Mouse (Mus musculus) stomach, postnatal 0 days (tissue): ENCODE measurements around the gene Fmo6. TPM values are rescaled to one million over a fixed set of nuclear protein-coding genes. Genes with fewer than 3 reads are reported as not detected.

Experiments
- ATAC-seq: fragments of 200-750 bp; cut with Nextera tagmentation; 2 replicates; pipeline ENCODE4 v1.8.0; 2017; ENCODE audit not compliant: low FRiP score, low TSS enrichment
- DNase-seq: peaks from one replicate; pipeline ENCODE4 v3.0.0-alpha.2; 2016; ENCODE audit warnings: low spot score
- H3K27ac ChIP-seq: fragments of 300-500 bp; sonication (generic); replicated peaks from 2 replicates; pipeline ENCODE4 v1.5.1; 2014; ENCODE audit warnings: mild to moderate bottlenecking, control low read depth
- H3K27me3 ChIP-seq: fragments of 300-500 bp; sonication (generic); 2 replicates; pipeline ENCODE4 v1.6.1; 2014; ENCODE audit warnings: low read length; ENCODE audit not compliant: control insufficient read depth, insufficient read depth
- H3K36me3 ChIP-seq: fragments of 300-500 bp; sonication (generic); 2 replicates; pipeline ENCODE4 v1.6.1; 2014; ENCODE audit warnings: low read length, mixed read lengths; ENCODE audit not compliant: control insufficient read depth, insufficient read depth
- H3K4me1 ChIP-seq: fragments of 300-500 bp; sonication (generic); replicated peaks from 2 replicates; pipeline ENCODE4 v1.6.1; 2014; ENCODE audit warnings: antibody characterized with exemption; ENCODE audit not compliant: control insufficient read depth, insufficient read depth
- H3K4me2 ChIP-seq: fragments of 300-500 bp; sonication (generic); replicated peaks from 2 replicates; pipeline ENCODE4 v1.6.1; 2014; ENCODE audit warnings: low read depth, mild to moderate bottlenecking, control low read depth, moderate library complexity
- H3K4me3 ChIP-seq: fragments of 300-500 bp; sonication (generic); 2 replicates; pipeline ENCODE4 v1.5.1; 2014; ENCODE audit warnings: low read depth, low read length, control low read depth
- H3K9ac ChIP-seq: fragments of 300-500 bp; sonication (generic); 2 replicates; pipeline ENCODE4 v1.6.1; 2014; ENCODE audit warnings: mild to moderate bottlenecking, low read length, control low read depth, mixed read lengths
- H3K9me3 ChIP-seq: fragments of 300-500 bp; sonication (generic); 2 replicates; pipeline ENCODE4 v1.6.1; 2016; ENCODE audit warnings: low read length; ENCODE audit not compliant: control insufficient read depth
- CTCF ChIP-seq: IDR thresholded peaks from 2 replicates; pipeline ENCODE4 v1.5.1; 2016; ENCODE audit warnings: antibody characterized with exemption, low read depth, mild to moderate bottlenecking, moderate library complexity
- EP300 ChIP-seq: optimal IDR thresholded peaks from 2 replicates; pipeline ENCODE3; 2016; ENCODE audit warnings: antibody characterized with exemption
- WGBS: fragments of 180-500 bp; shearing (Covaris S2); extraction: QIAGEN DNeasy Blood & Tissue Kit; methylation state at CpG from one replicate; pipeline ENCODE4 v1.1.7; 2014; 5-methylcytosine and 5-hydroxymethylcytosine counted together
- polyA plus RNA-seq: library from polyadenylated mRNA; unstranded; fragments of >200 nt; fragmentation: Nextera tagmentation; extraction: Ambion mirVana; gene quantifications from 2 replicates; pipeline ENCODE4 v1.2.1, GENCODE M21; 2015

Gene Fmo6
- polyA plus RNA-seq, 1 experiment from 2014 or later, result 0.08 TPM

- Histone ChIP-seq H3K27me3 (no peaks in the 10 kb centered on the region), H3K9me3 (no peaks in the 10 kb centered on the region), H3K9ac (no peak overlapping the region), H3K4me3 (no peak overlapping the region), H3K36me3 (no peaks in the 10 kb centered on the region), H3K4me2 (no peak overlapping the region), H3K27ac (no peak overlapping the region), H3K4me1 (no peaks in the 10 kb centered on the region)
- 66% methylated on average over 11 of the region's 11 CpGs for WGBS
- DNase-seq (no peak), ATAC-seq (peak; percentile 77)
- TF ChIP-seq EP300, result no peak
- TF ChIP-seq CTCF, result peak; percentile 24; the same call in 1 of the 2 replicates
These were observed 51.0 kb downstream of the Fmo6 start for GRCm38 (mm10) chr1:162886138-162886816.

GRCm38 (mm10) chr1:162882681-162883080, 54.6 kb downstream of the Fmo6 start:
- H3K9me3 ChIP-seq, result no peaks in the 10 kb centered on the region
- ATAC-seq (no peak), DNase-seq (no peak)
- no peak overlapping the region for H3K4me3 ChIP-seq
- 51% methylated on average over 4 of the region's 4 CpGs for WGBS
- no peaks in the 10 kb centered on the region for H3K4me1 ChIP-seq
- H3K36me3 ChIP-seq, result no peaks in the 10 kb centered on the region
- TF ChIP-seq EP300, result no peak
- H3K9ac ChIP-seq, result no peak overlapping the region
- H3K27ac ChIP-seq, result no peak overlapping the region
- no peak overlapping the region for H3K4me2 ChIP-seq
- H3K27me3 ChIP-seq, result no peaks in the 10 kb centered on the region

- ATAC-seq, result no peak
- TF ChIP-seq CTCF (peak; percentile 73), EP300 (no peak)
- Histone ChIP-seq H3K36me3 (no peaks in the 10 kb centered on the region), H3K4me3 (no peak overlapping the region), H3K4me2 (no peak overlapping the region), H3K27ac (no peak overlapping the region), H3K9me3 (no peaks in the 10 kb centered on the region), H3K27me3 (no peaks in the 10 kb centered on the region), H3K4me1 (no peaks in the 10 kb centered on the region), H3K9ac (no peak overlapping the region)
- peak; percentile 62 for DNase-seq
- WGBS, result 48% methylated on average over 11 of the region's 11 CpGs
These were observed 57.5 kb downstream of the Fmo6 start for GRCm38 (mm10) chr1:162879595-162880369.

GRCm38 (mm10) chr1:162875091-162875490, 62.2 kb downstream of the Fmo6 start:
- no peaks in the 10 kb centered on the region for H3K27me3 ChIP-seq
- DNase-seq, result no peak
- H3K9me3 ChIP-seq, result no peaks in the 10 kb centered on the region
- no peak overlapping the region for H3K27ac ChIP-seq
- H3K4me2 ChIP-seq, result no peak overlapping the region
- no peak overlapping the region for H3K9ac ChIP-seq
- ATAC-seq, result no peak
- TF ChIP-seq EP300 (no peak), CTCF (no peak)
- H3K36me3 ChIP-seq, result no peaks in the 10 kb centered on the region
- no peak overlapping the region for H3K4me3 ChIP-seq
- H3K4me1 ChIP-seq, result no peaks in the 10 kb centered on the region
- 39% methylated on average over 3 of the region's 3 CpGs for WGBS

GRCm38 (mm10) chr1:162871701-162872311, 65.5 kb downstream of the Fmo6 start:
- no peak overlapping the region for H3K4me2 ChIP-seq
- no peaks in the 10 kb centered on the region for H3K4me1 ChIP-seq
- H3K9ac ChIP-seq, result no peak overlapping the region
- no peak overlapping the region for H3K27ac ChIP-seq
- H3K9me3 ChIP-seq, result no peaks in the 10 kb centered on the region
- H3K4me3 ChIP-seq, result no peak overlapping the region
- DNase-seq, result no peak
- no peaks in the 10 kb centered on the region for H3K27me3 ChIP-seq
- no peak for TF ChIP-seq CTCF
- no peak for TF ChIP-seq EP300
- no peaks in the 10 kb centered on the region for H3K36me3 ChIP-seq
- WGBS, result 32% methylated on average over 9 of the region's 9 CpGs
- ATAC-seq, result no peak

- Histone ChIP-seq H3K27ac (no peak overlapping the region), H3K4me2 (no peak overlapping the region), H3K4me1 (no peaks in the 10 kb centered on the region), H3K9ac (no peak overlapping the region), H3K9me3 (no peaks in the 10 kb centered on the region), H3K36me3 (no peaks in the 10 kb centered on the region), H3K27me3 (no peaks in the 10 kb centered on the region), H3K4me3 (no peak overlapping the region)
- WGBS, result 80% methylated on average over 7 of the region's 7 CpGs
- ATAC-seq, result no peak
- no peak for DNase-seq
- TF ChIP-seq CTCF (no peak), EP300 (no peak)
These were observed 66.3 kb downstream of the Fmo6 start for GRCm38 (mm10) chr1:162870978-162871377.
